ENCODE assay signal across 10 mouse cellular contexts in genomic region chr3:109467288-109467687, GRCm38 (mm10).
DNase-seq lines count a peak whose midpoint lies in the region; ATAC-seq and TF ChIP-seq lines count a peak whose summit lies in the region.
"Had no signal": no experiment of that assay in that cellular context is flagged by ENCODE, and none has a peak within 500 bp of the region (broad histone marks: within the 10 kb centered on the region; RNA-seq: fewer than 3 reads in every experiment).

No protein-coding gene starts in this region.

- H3K9me3 ChIP-seq in liver, postnatal 0 days (ENCODE audit: low read length): no peaks in the 10 kb centered on the region
- H3K9me3 ChIP-seq in liver, embryonic 11.5 days (ENCODE audit: control insufficient read depth, low read length): no peaks in the 10 kb centered on the region
- H3K9me3 ChIP-seq: midbrain, embryonic 15.5 days had no signal

- CTCF ChIA-PET in Patski (lab: Charles Lee): interaction anchor here (0.9 to 4.9 kb wide), 6 partner anchors 8 to 266 kb away, joined by 3 to 28 read pairs (median 5); no protein-coding TSS in a partner anchor

- WGBS in liver, postnatal 0 days (ENCODE audit: insufficient replicate concordance): 40% methylated on average over 4 of the region's 4 CpGs
- 49% methylated on average over 4 of the region's 4 CpGs for WGBS in liver, embryonic 11.5 days

- H3K4me3 ChIP-seq in liver, postnatal 0 days (ENCODE audit: low read depth, low read length): no peak overlapping the region
- H3K4me3 ChIP-seq in liver, embryonic 11.5 days (ENCODE audit: low read depth, low read length): no peak overlapping the region
- H3K4me3 ChIP-seq: midbrain, embryonic 15.5 days had no signal

- ATAC-seq in liver, postnatal 0 days: no peak
- ATAC-seq in liver, embryonic 11.5 days (replicated peaks; ENCODE audit: low FRiP score): no peak
- ATAC-seq in Patski: no peak
- ATAC-seq in megakaryocyte-erythroid progenitor cell, adult 5-6 weeks (replicated peaks; ENCODE audit: low FRiP score, low TSS enrichment, poor library complexity, severe bottlenecking): peak; percentile 37; the same call in 1 of the 2 replicates
- ATAC-seq: hindbrain, embryonic 16.5 days; midbrain, embryonic 15.5 days had no signal

- no peak overlapping the region for H3K4me2 ChIP-seq in liver, postnatal 0 days (ENCODE audit: low read depth, low read length)
- no peak overlapping the region for H3K4me2 ChIP-seq in liver, embryonic 11.5 days
- H3K4me2 ChIP-seq: midbrain, embryonic 15.5 days had no signal

- H3K27me3 ChIP-seq in liver, postnatal 0 days (ENCODE audit: insufficient read depth, low read length): no peaks in the 10 kb centered on the region
- no peaks in the 10 kb centered on the region for H3K27me3 ChIP-seq in liver, embryonic 11.5 days (replicated peaks; ENCODE audit: control insufficient read depth, insufficient read depth, low read length)
- no peaks in the 10 kb centered on the region for H3K27me3 ChIP-seq in Patski
- H3K27me3 ChIP-seq: midbrain, embryonic 15.5 days had no signal

- H3K4me1 ChIP-seq in liver, postnatal 0 days (ENCODE audit: insufficient read depth): no peaks in the 10 kb centered on the region
- H3K4me1 ChIP-seq in liver, embryonic 11.5 days (replicated peaks; ENCODE audit: control insufficient read depth, insufficient read depth, low read length): no peaks in the 10 kb centered on the region
- H3K4me1 ChIP-seq: midbrain, embryonic 15.5 days had no signal

- peak; percentile 34; the same call in 1 of the 2 replicates for TF ChIP-seq CTCF in liver, postnatal 0 days (IDR thresholded peaks at IDR 0.05; ENCODE audit: low read depth)
- peak; percentile 61 for TF ChIP-seq CTCF in Patski (IDR thresholded peaks at IDR 0.05)

- POLR2A ChIA-PET in Patski (lab: Charles Lee): no interaction called here

- TF ChIP-seq EP300 in liver, postnatal 0 days (IDR thresholded peaks at IDR 0.05; ENCODE audit: low read depth): no peak

- in situ Hi-C loops in Patski (cut with MboI; ENCODE audit: low pct_unique_long_range_greater_than_20kb): no loop called here

- no peak overlapping the region for H3K27ac ChIP-seq in liver, postnatal 0 days (ENCODE audit: low read depth)
- H3K27ac ChIP-seq in liver, embryonic 11.5 days (ENCODE audit: low read depth, low read length): no peak overlapping the region
- H3K27ac ChIP-seq: midbrain, embryonic 15.5 days had no signal

- H3K36me3 ChIP-seq in liver, postnatal 0 days (replicated peaks; ENCODE audit: insufficient read depth, low read length): no peaks in the 10 kb centered on the region
- H3K36me3 ChIP-seq in liver, embryonic 11.5 days (ENCODE audit: control insufficient read depth, insufficient read depth, low read length): no peaks in the 10 kb centered on the region
- H3K36me3 ChIP-seq: midbrain, embryonic 15.5 days had no signal

- DNase-seq in liver, postnatal 0 days: no peak
- DNase-seq in liver, embryonic 11.5 days (ENCODE audit: low spot score): no peak
- DNase-seq in Patski (ENCODE audit: low read depth, low spot score): no peak
- peak; percentile 36 for DNase-seq in induced T-regulatory cell, adult 2 months (ENCODE audit: low read depth)
- no peak for DNase-seq in left cerebral cortex, postnatal 14 days (ENCODE audit: low spot score in 2 of 2)
- DNase-seq in adrenal gland, postnatal 36 days: no peak
- DNase-seq: cerebellum, adult 2 months had no signal

- intact Hi-C loops in left cerebral cortex, postnatal 14 days (cut with DNase I): loop anchor here (5.0 kb wide), 1 partner anchor 295 kb away; no protein-coding TSS in a partner anchor

- H3K9ac ChIP-seq in liver, postnatal 0 days (replicated peaks): no peak overlapping the region
- H3K9ac ChIP-seq in liver, embryonic 11.5 days (ENCODE audit: low read depth, low read length): no peak overlapping the region
- H3K9ac ChIP-seq: midbrain, embryonic 15.5 days had no signal
